Mouse (Mus musculus): ENCODE measurements at regions not wholly inside any gene's neighbourhood (a gene's known extent, or its start where the extent isn't known, plus 50 kb on each side); places are given as distances from the start of the nearest gene placed in this dataset.

DNA sequence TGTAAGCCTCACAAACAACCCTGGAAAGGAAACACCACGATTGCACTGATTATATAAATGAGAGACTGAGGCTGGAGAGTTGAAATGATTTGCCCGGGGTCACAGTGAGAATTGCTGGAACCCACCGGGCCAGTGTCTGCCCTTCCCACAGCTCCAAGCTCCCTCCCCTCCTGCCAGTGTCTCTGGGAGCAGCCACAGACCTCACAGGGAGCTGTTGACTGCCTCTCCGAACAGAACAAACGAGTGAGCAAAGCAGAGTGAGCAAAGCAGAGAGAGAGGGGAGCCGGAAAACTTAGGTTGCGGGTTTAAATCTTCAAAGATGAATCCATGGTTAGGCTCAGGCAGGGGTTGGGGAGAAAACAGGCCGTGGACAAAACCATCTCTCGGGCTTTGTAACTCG lies 246.2 kb downstream of the Bcl11b start:
- no peak for ATAC-seq (replicated peaks)
- Histone ChIP-seq H3K4me2 (no peak overlapping the region), H3K27ac (no peak overlapping the region), H3K4me3 (no peak overlapping the region), H3K9ac (no peak overlapping the region), H3K27me3 (replicated peaks) (no peaks in the 10 kb centered on the region), H3K4me1 (peaks cover 10% of the 10 kb centered on the region), H3K9me3 (no peaks in the 10 kb centered on the region), H3K36me3 (replicated peaks) (no peaks in the 10 kb centered on the region)
- WGBS: 33% methylated on average over 10 of the region's 10 CpGs

DNA sequence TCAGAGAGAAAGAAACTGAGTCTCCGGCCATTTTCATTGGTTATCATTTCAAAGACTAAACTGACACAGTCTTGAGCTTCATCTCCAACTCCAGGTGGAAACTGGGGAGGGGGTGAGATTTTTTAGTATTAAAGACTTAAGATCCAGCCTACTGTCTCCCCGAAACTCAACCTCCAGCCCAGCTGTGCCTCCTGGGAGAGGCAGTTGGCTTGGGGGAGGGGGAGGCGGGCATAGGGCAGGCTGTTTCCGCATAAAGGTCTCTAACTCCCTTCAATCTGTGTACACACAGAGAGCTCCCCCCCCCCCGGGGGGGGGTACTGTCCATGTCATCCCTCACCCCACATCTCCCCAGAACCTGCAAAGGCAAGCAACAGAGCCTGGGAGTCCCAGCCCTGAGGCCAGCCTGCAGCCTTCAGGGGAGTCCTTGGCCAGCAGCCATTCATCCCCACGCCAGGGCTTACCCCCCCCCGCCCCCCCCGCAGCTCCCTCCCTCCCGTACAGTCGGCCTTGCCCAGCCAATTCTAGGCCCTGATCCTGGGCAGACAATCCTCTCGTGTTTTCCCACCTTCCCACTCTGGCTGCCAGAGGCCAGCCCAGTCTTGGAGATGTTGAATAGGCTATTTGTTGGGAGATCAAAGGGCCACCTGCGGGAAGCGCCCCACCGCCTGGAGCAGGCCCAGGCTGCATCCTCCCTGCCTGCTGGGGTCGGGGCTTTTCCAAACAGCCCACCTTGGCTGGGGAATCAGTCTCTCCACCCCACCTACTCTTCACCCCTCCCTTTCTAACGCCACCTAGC lies 245.2 kb downstream of the Bcl11b start:
- 11% methylated on average over 16 of the region's 16 CpGs for WGBS
- peak; percentile 48; the same call in 1 of the 2 replicates for ATAC-seq (replicated peaks)
- Histone ChIP-seq H3K4me2 (no peak overlapping the region), H3K27ac (no peak overlapping the region), H3K27me3 (replicated peaks) (no peaks in the 10 kb centered on the region), H3K36me3 (replicated peaks) (no peaks in the 10 kb centered on the region), H3K4me1 (peaks cover 10% of the 10 kb centered on the region), H3K9ac (no peak overlapping the region), H3K9me3 (no peaks in the 10 kb centered on the region), H3K4me3 (no peak overlapping the region)

DNA sequence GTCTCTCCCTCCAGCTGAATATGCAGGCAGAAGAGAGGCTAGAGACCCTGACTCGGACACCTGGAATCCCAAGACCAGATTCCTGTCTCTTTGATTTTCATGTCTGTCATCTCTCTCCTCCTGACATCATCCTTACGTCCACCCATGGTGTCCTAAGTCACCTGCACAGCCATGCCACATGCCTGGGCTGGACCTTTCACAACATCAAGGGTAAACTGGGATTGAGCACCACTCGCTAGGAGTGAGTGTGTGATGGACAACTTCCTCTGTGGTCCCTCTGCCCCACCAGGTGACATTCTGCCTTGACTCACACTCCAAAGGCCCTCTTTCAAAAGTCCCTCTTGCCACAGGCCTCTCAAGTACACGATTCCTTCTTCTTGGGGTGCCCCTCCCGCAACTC lies 244.1 kb downstream of the Bcl11b start:
- no peak overlapping the region for H3K27ac ChIP-seq
- H3K9ac ChIP-seq: no peak overlapping the region
- H3K9me3 ChIP-seq: no peaks in the 10 kb centered on the region
- H3K36me3 ChIP-seq (replicated peaks): no peaks in the 10 kb centered on the region
- H3K4me1 ChIP-seq: peaks cover 10% of the 10 kb centered on the region
- ATAC-seq (replicated peaks): no peak
- no peaks in the 10 kb centered on the region for H3K27me3 ChIP-seq (replicated peaks)
- H3K4me3 ChIP-seq: no peak overlapping the region
- 84% methylated on average over 5 of the region's 5 CpGs for WGBS
- no peak overlapping the region for H3K4me2 ChIP-seq

DNA sequence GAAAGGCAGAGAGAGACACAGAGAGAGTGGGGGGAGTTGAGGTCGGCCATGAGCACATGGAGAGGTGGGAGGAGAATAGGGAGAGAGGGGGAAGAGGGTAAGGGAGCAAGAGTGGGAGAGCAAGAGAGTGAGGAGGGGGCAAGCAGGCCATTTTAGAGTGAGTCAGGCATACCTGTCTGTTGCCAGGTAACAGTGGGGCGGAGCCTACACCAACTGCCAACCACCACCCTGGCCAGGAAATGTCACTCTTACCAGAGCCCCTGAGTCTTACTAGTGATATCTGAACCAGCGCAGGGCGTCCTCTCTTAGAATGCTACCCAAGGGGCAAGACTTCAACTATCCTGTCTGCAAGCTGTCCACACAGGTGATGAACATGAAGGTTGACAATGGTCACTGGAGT lies 243.5 kb downstream of the Bcl11b start:
- Histone ChIP-seq H3K4me2 (no peak overlapping the region), H3K4me1 (peaks cover 10% of the 10 kb centered on the region), H3K4me3 (no peak overlapping the region), H3K27me3 (replicated peaks) (no peaks in the 10 kb centered on the region), H3K27ac (no peak overlapping the region), H3K9me3 (no peaks in the 10 kb centered on the region), H3K9ac (no peak overlapping the region), H3K36me3 (replicated peaks) (no peaks in the 10 kb centered on the region)
- no peak for ATAC-seq (replicated peaks)
- 83% methylated on average over 4 of the region's 4 CpGs for WGBS

DNA sequence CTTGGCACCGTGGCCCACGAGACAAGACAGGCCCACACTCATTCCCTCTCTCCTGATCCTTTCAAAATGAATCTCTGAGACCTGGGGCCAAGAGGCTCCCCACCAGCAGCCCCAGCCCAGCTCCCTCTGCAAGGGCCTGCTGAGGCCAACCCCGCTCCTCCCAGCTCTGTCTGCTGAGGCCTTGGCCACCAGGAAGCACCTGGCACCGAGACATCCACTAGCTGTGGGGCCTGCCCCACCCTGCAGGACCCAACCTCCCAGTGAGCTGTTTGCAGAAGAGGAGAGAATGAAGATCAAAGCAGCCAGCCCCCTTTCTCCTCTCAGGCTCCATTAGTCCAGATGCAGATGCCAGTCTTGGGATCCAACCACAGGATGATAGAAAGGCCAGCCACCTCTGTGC lies 241.3 kb downstream of the Bcl11b start:
- H3K36me3 ChIP-seq (replicated peaks): no peaks in the 10 kb centered on the region
- 74% methylated on average over 4 of the region's 4 CpGs for WGBS
- no peak overlapping the region for H3K4me3 ChIP-seq
- H3K9ac ChIP-seq: no peak overlapping the region
- H3K4me2 ChIP-seq: no peak overlapping the region
- no peaks in the 10 kb centered on the region for H3K9me3 ChIP-seq
- H3K27me3 ChIP-seq (replicated peaks): no peaks in the 10 kb centered on the region
- no peak overlapping the region for H3K27ac ChIP-seq
- H3K4me1 ChIP-seq: peaks cover 10% of the 10 kb centered on the region
- no peak for ATAC-seq (replicated peaks)

DNA sequence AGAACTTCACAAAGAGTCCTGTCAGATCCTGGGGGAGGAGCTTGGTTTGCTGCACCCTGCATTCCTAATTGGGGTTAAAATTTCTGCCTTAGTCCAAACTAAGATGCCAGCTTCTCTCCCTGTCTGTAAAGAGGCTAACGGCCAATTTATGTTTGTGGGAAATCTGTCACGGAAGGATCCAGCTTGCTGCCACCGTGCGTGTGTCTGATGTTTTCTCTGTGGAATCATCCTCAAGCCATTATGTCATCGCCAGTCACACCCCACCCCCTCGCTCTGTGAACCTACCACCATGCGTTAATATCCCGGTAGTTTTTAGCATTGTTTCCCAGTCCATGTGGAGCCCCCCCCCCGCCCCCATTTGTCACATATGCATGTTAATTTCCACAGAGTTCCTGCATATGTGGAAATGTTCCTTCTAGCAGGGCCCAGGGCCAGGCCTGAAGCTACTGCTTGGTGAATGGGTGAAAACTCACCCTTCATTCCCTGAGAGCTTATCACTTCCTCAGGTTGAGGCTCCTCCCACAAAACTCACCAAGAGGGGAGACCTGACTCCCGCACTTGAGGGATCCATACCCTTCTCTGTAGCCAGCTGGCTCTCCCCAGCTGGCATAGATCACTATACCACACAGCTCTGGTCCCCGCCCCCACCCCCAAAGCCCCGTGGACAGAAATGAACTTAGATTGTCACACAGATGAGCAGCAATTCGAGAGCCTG lies 233.4 kb downstream of the Bcl11b start:
- H3K9me3 ChIP-seq: no peaks in the 10 kb centered on the region
- H3K4me1 ChIP-seq: no peaks in the 10 kb centered on the region
- no peak overlapping the region for H3K4me2 ChIP-seq
- no peaks in the 10 kb centered on the region for H3K36me3 ChIP-seq (replicated peaks)
- no peaks in the 10 kb centered on the region for H3K27me3 ChIP-seq (replicated peaks)
- H3K4me3 ChIP-seq: no peak overlapping the region
- no peak overlapping the region for H3K27ac ChIP-seq
- WGBS: 63% methylated on average over 13 of the region's 13 CpGs
- no peak overlapping the region for H3K9ac ChIP-seq
- ATAC-seq (replicated peaks): no peak

DNA sequence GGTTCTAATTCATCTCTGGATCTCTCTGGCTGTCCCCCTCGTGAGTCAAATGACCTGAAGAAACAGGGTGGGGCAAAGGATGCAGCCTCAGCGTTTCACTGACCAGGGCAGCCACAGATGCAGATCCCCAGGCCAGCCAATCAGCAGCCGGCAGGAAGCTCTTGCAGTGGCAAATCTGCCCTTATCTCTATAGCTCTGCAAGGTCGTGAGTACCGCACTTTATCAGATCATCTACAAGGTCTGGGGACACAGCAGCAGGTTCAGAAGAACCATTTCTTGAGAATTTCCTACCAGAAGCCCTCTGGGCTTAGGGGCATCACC lies 232.9 kb downstream of the Bcl11b start:
- Histone ChIP-seq H3K4me3 (no peak overlapping the region), H3K27ac (no peak overlapping the region), H3K36me3 (replicated peaks) (no peaks in the 10 kb centered on the region), H3K9me3 (no peaks in the 10 kb centered on the region), H3K27me3 (replicated peaks) (no peaks in the 10 kb centered on the region), H3K9ac (no peak overlapping the region), H3K4me2 (no peak overlapping the region), H3K4me1 (no peaks in the 10 kb centered on the region)
- ATAC-seq (replicated peaks): no peak
- 35% methylated on average over 5 of the region's 5 CpGs for WGBS

DNA sequence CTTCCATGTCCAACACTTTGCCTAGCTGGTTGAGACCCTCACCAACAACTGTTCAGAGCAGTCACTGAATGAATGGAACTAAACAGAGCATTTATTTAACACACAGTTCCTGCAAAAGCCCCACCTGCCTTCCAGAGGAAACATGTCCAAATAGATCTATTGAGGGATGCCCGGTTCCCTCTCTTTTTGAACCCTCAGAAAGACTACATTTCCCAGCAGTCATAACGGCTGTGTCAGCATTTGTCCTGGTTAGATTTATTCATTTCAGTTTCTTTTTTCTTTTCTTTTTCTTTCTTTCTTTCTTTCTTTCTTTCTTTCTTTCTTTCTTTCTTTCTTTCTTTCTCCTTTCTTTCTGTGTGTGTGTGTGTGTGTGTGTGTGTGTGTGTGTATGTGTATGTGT lies 232.1 kb downstream of the Bcl11b start:
- no peak overlapping the region for H3K4me3 ChIP-seq
- no peak overlapping the region for H3K9ac ChIP-seq
- H3K4me1 ChIP-seq: no peaks in the 10 kb centered on the region
- WGBS: 82% methylated on average over 2 of the region's 2 CpGs
- H3K36me3 ChIP-seq (replicated peaks): no peaks in the 10 kb centered on the region
- H3K4me2 ChIP-seq: no peak overlapping the region
- H3K27me3 ChIP-seq (replicated peaks): no peaks in the 10 kb centered on the region
- no peaks in the 10 kb centered on the region for H3K9me3 ChIP-seq
- ATAC-seq (replicated peaks): no peak
- no peak overlapping the region for H3K27ac ChIP-seq

DNA sequence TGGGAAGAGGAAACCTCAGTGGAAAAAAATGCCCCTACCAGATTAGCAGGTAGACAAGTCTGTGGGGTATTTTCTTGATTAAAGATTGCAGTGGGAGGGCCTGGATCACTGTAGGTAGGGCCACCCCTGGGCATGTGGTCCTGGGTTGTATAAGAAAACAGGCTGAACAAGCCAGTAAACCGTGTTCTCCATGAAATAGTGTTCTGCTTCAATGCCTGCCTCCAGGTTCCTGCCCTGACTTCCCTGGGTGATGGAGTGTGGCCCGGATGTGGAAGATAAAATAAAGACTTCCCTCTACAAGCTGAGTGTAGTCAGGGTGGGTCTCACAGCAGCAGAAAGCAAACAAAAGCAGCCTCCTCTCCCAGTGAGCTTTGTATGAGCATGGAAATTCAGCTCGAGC lies 231.6 kb downstream of the Bcl11b start:
- ATAC-seq (replicated peaks): no peak
- no peak overlapping the region for H3K27ac ChIP-seq
- H3K27me3 ChIP-seq (replicated peaks): no peaks in the 10 kb centered on the region
- H3K4me2 ChIP-seq: no peak overlapping the region
- H3K36me3 ChIP-seq (replicated peaks): no peaks in the 10 kb centered on the region
- H3K4me3 ChIP-seq: no peak overlapping the region
- 55% methylated on average over 3 of the region's 3 CpGs for WGBS
- no peaks in the 10 kb centered on the region for H3K9me3 ChIP-seq
- H3K9ac ChIP-seq: no peak overlapping the region
- H3K4me1 ChIP-seq: no peaks in the 10 kb centered on the region

DNA sequence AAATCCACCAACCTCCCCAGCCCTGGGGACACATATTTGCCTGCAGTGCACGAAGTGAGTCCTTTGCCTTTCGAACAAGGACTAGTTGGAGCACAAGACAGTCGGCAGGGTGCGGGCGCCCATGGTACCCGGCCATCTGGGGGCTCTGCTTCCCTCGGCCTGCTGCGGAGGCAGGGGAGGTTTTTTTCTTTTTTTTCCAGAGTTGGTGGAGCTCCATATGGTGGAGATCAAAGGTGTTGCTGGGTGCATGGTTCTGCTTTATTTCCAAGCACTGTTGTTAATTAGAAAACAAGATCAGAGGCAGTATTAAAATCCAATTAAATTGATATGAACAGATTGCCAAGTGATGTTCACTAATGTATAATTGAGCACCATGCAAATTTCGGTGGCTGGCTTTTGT lies 225.4 kb downstream of the Bcl11b start:
- no peak overlapping the region for H3K4me2 ChIP-seq
- no peaks in the 10 kb centered on the region for H3K36me3 ChIP-seq (replicated peaks)
- no peak overlapping the region for H3K9ac ChIP-seq
- no peaks in the 10 kb centered on the region for H3K4me1 ChIP-seq
- H3K27me3 ChIP-seq (replicated peaks): no peaks in the 10 kb centered on the region
- 75% methylated on average over 9 of the region's 9 CpGs for WGBS
- no peaks in the 10 kb centered on the region for H3K9me3 ChIP-seq
- no peak for ATAC-seq (replicated peaks)
- no peak overlapping the region for H3K4me3 ChIP-seq
- no peak overlapping the region for H3K27ac ChIP-seq

DNA sequence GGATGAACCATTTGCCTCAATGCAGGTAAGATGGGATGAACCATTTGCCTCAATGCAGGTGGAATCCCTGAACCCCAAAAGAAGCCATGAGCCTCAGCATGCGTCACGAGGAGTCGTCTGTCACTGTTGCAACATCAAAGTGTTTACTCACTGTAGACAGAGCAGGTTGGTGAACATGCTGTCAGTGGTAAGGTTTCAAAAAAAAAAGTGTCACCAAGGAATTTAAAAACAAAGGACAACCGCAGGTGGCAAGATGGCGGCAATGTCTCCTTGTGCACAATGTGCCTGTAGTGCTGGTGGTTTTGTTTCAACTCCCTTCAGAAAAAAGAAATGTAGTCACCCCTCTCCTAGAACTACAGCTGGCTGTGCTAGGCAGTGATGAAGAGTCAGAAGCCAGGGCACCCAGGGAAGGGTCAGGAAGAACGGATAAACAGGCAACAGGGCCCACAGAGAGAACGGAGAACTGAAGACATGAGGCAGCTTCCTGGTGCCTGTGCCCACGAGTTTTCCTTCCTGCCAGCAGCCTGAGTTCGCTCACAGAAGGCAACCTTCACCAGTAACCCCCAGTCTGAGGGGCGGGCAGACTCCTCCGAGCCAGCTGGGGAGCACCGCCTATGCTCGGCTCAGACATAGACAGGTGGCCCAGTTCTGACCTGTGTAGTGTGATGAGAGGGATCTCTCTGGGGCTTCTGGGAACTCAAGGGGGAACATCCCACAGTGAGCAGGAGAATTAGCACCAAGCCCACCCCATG lies 223.9 kb downstream of the Bcl11b start:
- Histone ChIP-seq H3K9ac (no peak overlapping the region), H3K9me3 (no peaks in the 10 kb centered on the region), H3K27me3 (replicated peaks) (no peaks in the 10 kb centered on the region), H3K4me3 (no peak overlapping the region), H3K36me3 (replicated peaks) (no peaks in the 10 kb centered on the region), H3K27ac (no peak overlapping the region), H3K4me2 (no peak overlapping the region), H3K4me1 (no peaks in the 10 kb centered on the region)
- 85% methylated on average over 13 of the region's 13 CpGs for WGBS
- ATAC-seq (replicated peaks): no peak

DNA sequence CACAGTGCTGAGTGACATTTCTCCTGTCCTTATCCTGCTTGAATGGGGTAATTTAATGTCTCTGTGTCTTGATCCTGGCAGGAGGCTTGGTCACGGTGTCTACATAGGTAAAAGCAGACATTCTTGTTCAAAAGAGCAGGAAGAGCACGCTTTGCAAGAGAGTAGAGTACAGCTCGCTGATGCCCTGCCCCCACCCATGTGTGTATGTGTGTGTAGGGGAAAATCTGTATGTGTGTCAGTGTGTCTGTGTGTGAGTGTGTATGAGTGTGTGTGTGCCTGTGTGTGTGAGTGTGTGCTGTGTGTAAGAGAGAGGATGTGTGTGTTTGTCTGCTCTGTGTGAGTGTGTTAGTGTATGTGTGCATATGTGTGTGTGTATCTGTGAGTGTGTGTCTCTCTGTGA lies 221.3 kb downstream of the Bcl11b start:
- WGBS: 54% methylated on average over 3 of the region's 3 CpGs
- no peak overlapping the region for H3K4me2 ChIP-seq
- H3K4me3 ChIP-seq: no peak overlapping the region
- H3K9me3 ChIP-seq: no peaks in the 10 kb centered on the region
- ATAC-seq (replicated peaks): no peak
- H3K27ac ChIP-seq: no peak overlapping the region
- no peaks in the 10 kb centered on the region for H3K4me1 ChIP-seq
- no peak overlapping the region for H3K9ac ChIP-seq
- no peaks in the 10 kb centered on the region for H3K27me3 ChIP-seq (replicated peaks)
- H3K36me3 ChIP-seq (replicated peaks): no peaks in the 10 kb centered on the region

All from midbrain, embryonic 15.5 days (tissue).